Mouse (Mus musculus): ENCODE data around the gene Stard9. TPM values are rescaled to one million over a fixed set of nuclear protein-coding genes. Genes with fewer than 3 reads are reported as not detected.

Gene Stard9
- polyA plus RNA-seq, 1 experiment, result 17.9 TPM

DNA sequence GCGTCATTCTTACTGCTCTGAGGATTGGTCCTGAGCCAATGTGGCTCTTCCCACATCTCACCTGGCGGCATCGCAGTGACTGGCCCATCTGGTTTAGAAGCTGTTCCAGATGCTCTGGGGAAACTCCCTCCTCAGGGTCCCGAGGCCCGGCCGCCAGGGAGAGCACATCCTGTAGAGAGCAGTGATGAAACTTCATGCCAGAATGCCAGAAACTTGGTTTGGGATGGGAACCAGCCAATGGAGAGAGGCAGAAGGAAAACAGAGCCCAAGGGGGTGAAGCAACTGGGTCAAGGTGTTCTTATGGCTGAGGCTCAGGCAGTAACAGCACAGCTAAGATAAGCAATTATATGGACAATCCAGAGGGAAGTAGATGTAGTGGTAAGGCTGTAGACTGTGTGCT lies 91.9 kb downstream of the Stard9 start:
- no peak overlapping the region for H3K27ac ChIP-seq (ENCODE audit: insufficient read depth, low read length)
- no peaks in the 10 kb centered on the region; the same call in 1 of the 2 replicates for H3K4me1 ChIP-seq (ENCODE audit: control insufficient read depth, insufficient read depth, low read length)
- 65% methylated on average over 6 of the region's 6 CpGs for WGBS
- no peak for TF ChIP-seq POLR2A (IDR thresholded peaks at IDR 0.05; ENCODE audit: borderline replicate concordance, insufficient read depth, low read length)
- TF ChIP-seq CTCF (IDR thresholded peaks at IDR 0.05; ENCODE audit: borderline replicate concordance, insufficient read depth, low read depth, low read length), result no peak
- H3K4me3 ChIP-seq (replicated peaks; ENCODE audit: insufficient read depth, low read depth, low read length), result no peak overlapping the region
- no peaks in the 10 kb centered on the region for H3K27me3 ChIP-seq (ENCODE audit: control insufficient read depth, insufficient read depth, low read length)
- DNase-seq, result no peak

DNA sequence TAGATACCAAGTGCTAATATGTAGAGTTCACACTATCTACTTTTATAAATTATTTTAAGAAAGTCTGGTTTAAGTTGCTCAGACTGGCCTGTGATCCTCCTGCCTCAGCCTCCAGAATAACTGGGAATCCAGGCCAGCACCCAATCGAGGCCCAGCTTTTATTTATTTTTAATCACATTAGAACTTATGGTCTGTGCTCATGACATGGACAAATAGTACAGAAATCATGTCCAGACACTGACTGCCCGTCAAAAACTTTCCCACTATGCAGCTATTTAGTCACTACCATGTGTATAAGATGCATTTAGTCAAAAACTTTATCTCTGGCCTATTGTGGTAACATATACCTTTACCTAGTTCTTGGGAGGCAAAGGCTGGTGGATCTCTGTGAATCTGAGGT lies 93.0 kb downstream of the Stard9 start:
- H3K27me3 ChIP-seq (ENCODE audit: control insufficient read depth, insufficient read depth, low read length), result no peaks in the 10 kb centered on the region
- TF ChIP-seq POLR2A (IDR thresholded peaks at IDR 0.05; ENCODE audit: borderline replicate concordance, insufficient read depth, low read length) (no peak), CTCF (IDR thresholded peaks at IDR 0.05; ENCODE audit: borderline replicate concordance, insufficient read depth, low read depth, low read length) (no peak)
- no peak overlapping the region for H3K27ac ChIP-seq (ENCODE audit: insufficient read depth, low read length)
- no peak overlapping the region for H3K4me3 ChIP-seq (replicated peaks; ENCODE audit: insufficient read depth, low read depth, low read length)
- no peak for DNase-seq
- 90% methylated on average over 2 of the region's 2 CpGs for WGBS
- H3K4me1 ChIP-seq (ENCODE audit: control insufficient read depth, insufficient read depth, low read length), result no peaks in the 10 kb centered on the region; the same call in 1 of the 2 replicates

DNA sequence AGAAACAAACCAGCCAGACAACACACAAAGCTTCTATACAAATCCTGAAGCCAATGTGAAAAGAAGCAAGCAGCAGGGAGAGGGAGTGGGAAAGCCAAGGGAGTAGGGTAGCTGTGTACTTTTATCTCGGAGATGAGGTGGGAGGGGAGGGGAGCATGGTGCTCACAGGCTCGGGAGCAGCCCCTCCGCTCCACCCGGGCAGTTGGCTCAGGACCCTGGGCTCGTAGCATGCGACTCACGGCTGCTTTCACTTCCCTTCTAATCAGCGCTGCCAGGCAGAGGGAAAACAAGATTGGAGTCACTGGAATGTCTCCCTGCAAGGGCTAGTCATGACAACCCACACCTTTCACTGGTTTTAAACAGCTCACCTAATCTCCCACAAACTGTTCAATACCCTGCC lies 93.6 kb downstream of the Stard9 start:
- TF ChIP-seq CTCF (IDR thresholded peaks at IDR 0.05; ENCODE audit: borderline replicate concordance, insufficient read depth, low read depth, low read length), result no peak
- TF ChIP-seq POLR2A (IDR thresholded peaks at IDR 0.05; ENCODE audit: borderline replicate concordance, insufficient read depth, low read length), result no peak
- H3K4me3 ChIP-seq (replicated peaks; ENCODE audit: insufficient read depth, low read depth, low read length), result no peak overlapping the region
- WGBS, result 65% methylated on average over 8 of the region's 8 CpGs
- no peak for DNase-seq
- H3K27ac ChIP-seq (ENCODE audit: insufficient read depth, low read length), result no peak overlapping the region
- no peaks in the 10 kb centered on the region for H3K27me3 ChIP-seq (ENCODE audit: control insufficient read depth, insufficient read depth, low read length)
- no peaks in the 10 kb centered on the region; the same call in 1 of the 2 replicates for H3K4me1 ChIP-seq (ENCODE audit: control insufficient read depth, insufficient read depth, low read length)

GRCm38 (mm10) chr2:120723621-120724020 lies 94.7 kb downstream of the Stard9 start:
- Histone ChIP-seq H3K27ac (ENCODE audit: insufficient read depth, low read length) (no peak overlapping the region), H3K27me3 (ENCODE audit: control insufficient read depth, insufficient read depth, low read length) (no peaks in the 10 kb centered on the region), H3K4me3 (replicated peaks; ENCODE audit: insufficient read depth, low read depth, low read length) (no peak overlapping the region), H3K4me1 (ENCODE audit: control insufficient read depth, insufficient read depth, low read length) (no peaks in the 10 kb centered on the region; the same call in none of the 2 replicates)
- 70% methylated on average over 4 of the region's 4 CpGs for WGBS
- no peak for DNase-seq
- TF ChIP-seq CTCF (IDR thresholded peaks at IDR 0.05; ENCODE audit: borderline replicate concordance, insufficient read depth, low read depth, low read length) (no peak), POLR2A (IDR thresholded peaks at IDR 0.05; ENCODE audit: borderline replicate concordance, insufficient read depth, low read length) (no peak)

- H3K4me3 ChIP-seq (replicated peaks; ENCODE audit: insufficient read depth, low read depth, low read length), result no peak overlapping the region
- no peak overlapping the region for H3K27ac ChIP-seq (ENCODE audit: insufficient read depth, low read length)
- 90% methylated on average over 6 of the region's 6 CpGs for WGBS
- TF ChIP-seq POLR2A (IDR thresholded peaks at IDR 0.05; ENCODE audit: borderline replicate concordance, insufficient read depth, low read length) (no peak), CTCF (IDR thresholded peaks at IDR 0.05; ENCODE audit: borderline replicate concordance, insufficient read depth, low read depth, low read length) (no peak)
- no peaks in the 10 kb centered on the region for H3K27me3 ChIP-seq (ENCODE audit: control insufficient read depth, insufficient read depth, low read length)
- DNase-seq, result no peak
- no peaks in the 10 kb centered on the region; the same call in none of the 2 replicates for H3K4me1 ChIP-seq (ENCODE audit: control insufficient read depth, insufficient read depth, low read length)
These were observed 95.3 kb downstream of the Stard9 start for GRCm38 (mm10) chr2:120724176-120724575.

GRCm38 (mm10) chr2:120729775-120730585 lies 101.1 kb downstream of the Stard9 start:
- H3K27me3 ChIP-seq (ENCODE audit: control insufficient read depth, insufficient read depth, low read length), result no peaks in the 10 kb centered on the region
- DNase-seq, result peak; percentile 25 to 44
- H3K4me3 ChIP-seq (replicated peaks; ENCODE audit: insufficient read depth, low read depth, low read length), result peak overlapping the region; percentile 72
- peaks cover 3% of the 10 kb centered on the region; the same call in 1 of the 2 replicates for H3K4me1 ChIP-seq (ENCODE audit: control insufficient read depth, insufficient read depth, low read length)
- H3K27ac ChIP-seq (ENCODE audit: insufficient read depth, low read length), result no peak overlapping the region
- WGBS, result 3% methylated on average over 23 of the region's 23 CpGs
- TF ChIP-seq POLR2A (IDR thresholded peaks at IDR 0.05; ENCODE audit: borderline replicate concordance, insufficient read depth, low read length) (no peak), CTCF (IDR thresholded peaks at IDR 0.05; ENCODE audit: borderline replicate concordance, insufficient read depth, low read depth, low read length) (no peak)

DNA sequence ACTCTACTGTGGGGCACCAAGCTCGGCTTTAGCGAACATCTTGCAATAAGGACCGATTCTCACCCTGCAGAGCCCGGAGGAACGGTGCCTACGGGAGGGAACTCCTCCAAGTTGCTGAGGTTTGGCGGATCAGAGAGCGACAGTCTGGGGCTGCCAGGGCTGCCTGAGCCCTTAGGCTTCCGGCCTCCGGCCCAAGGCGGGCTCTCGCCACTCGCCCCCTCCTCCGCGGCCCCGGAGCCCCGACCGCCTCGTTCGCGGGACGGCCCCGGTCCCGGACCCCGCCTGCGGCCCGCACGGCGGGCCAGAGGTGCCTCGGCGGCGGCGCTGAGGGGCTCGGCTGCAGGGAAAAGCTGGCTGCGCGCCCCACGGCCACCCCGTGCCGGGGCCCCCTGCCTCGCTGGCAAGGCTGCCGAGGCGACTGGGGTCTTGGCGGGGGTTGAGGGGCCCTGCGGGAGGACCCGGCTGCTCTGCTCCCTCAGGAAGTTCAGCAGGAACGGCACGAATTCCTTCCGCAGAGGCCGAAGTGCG lies 101.8 kb downstream of the Stard9 start:
- Histone ChIP-seq H3K27me3 (ENCODE audit: control insufficient read depth, insufficient read depth, low read length) (no peaks in the 10 kb centered on the region), H3K4me1 (ENCODE audit: control insufficient read depth, insufficient read depth, low read length) (peaks cover 3% of the 10 kb centered on the region; the same call in 1 of the 2 replicates), H3K4me3 (replicated peaks; ENCODE audit: insufficient read depth, low read depth, low read length) (peak overlapping the region; percentile 72), H3K27ac (ENCODE audit: insufficient read depth, low read length) (peak overlapping the region; percentile 23; the same call in 1 of the 2 replicates)
- under 1% methylated on average over 50 of the region's 50 CpGs for WGBS
- TF ChIP-seq POLR2A (IDR thresholded peaks at IDR 0.05; ENCODE audit: borderline replicate concordance, insufficient read depth, low read length), result no peak
- TF ChIP-seq CTCF (IDR thresholded peaks at IDR 0.05; ENCODE audit: borderline replicate concordance, insufficient read depth, low read depth, low read length), result no peak
- DNase-seq, result peak; percentile 47 to 64

Measured in cerebellum, adult 2 months (tissue).